Mouse (Mus musculus) heart, postnatal 25 days (tissue): ENCODE results near the gene Ctnnbip1. TPM values are rescaled to one million over a fixed set of nuclear protein-coding genes. Genes with fewer than 3 reads are reported as not detected.
"Not testable (repeated sequence)": the region's sequence is repeated elsewhere in the genome, so short reads cannot be mapped to it uniquely, and the experiment has no call there.

Experiments
- DNase-seq: peaks from one replicate; pipeline ENCODE4 v3.0.0; 2022; ENCODE audit warnings: low spot score
- intact Hi-C: fragments of 180-260 bp; cut with DNase I; formaldehyde crosslinking; loops from one replicate; pipeline ENCODE4 v1.15.1; 2025
- microRNA-seq: library from miRNA; unstranded; fragments of <30 nt; microRNA quantifications from one replicate; pipeline ENCODE4 v1.2.0, GENCODE M21; 2022
- total RNA-seq, 2 experiments: library from RNA; stranded (reverse); gene quantifications; 2 replicates each; pipeline ENCODE4 v1.2.3; 2021

Gene Ctnnbip1
- total RNA-seq, 2 experiments from 2014 or later = 33.0 to 35.4 TPM

GRCm38 (mm10) chr4:149607591-149608308 lies 89.7 kb downstream of the Ctnnbip1 start:
- intact Hi-C loops = loop anchor here (2.0 kb wide), 1 partner anchor 15 kb away; no protein-coding TSS in a partner anchor

GRCm38 (mm10) chr4:149608309-149608638 lies 90.2 kb downstream of the Ctnnbip1 start:
- intact Hi-C loops = no loop called here
- DNase-seq = no peak

More at GRCm38 (mm10) chr4:149607591-149608308, 89.7 kb downstream of the Ctnnbip1 start:
- no peak for DNase-seq

GRCm38 (mm10) chr4:149609256-149610025 lies 91.4 kb downstream of the Ctnnbip1 start:
- intact Hi-C loops = loop anchor here (10.0 kb wide), 1 partner anchor 455 kb away; no protein-coding TSS in a partner anchor
- no peak for DNase-seq

GRCm38 (mm10) chr4:149611376-149612044 lies 93.5 kb downstream of the Ctnnbip1 start:
- DNase-seq = no peak
- intact Hi-C loops = loop anchor here (1.0 to 10.0 kb wide), 2 partner anchors 62 to 457 kb away; no protein-coding TSS in a partner anchor

GRCm38 (mm10) chr4:149613497-149613896 lies 95.5 kb downstream of the Ctnnbip1 start:
- intact Hi-C loops = loop anchor here (10.0 kb wide), 1 partner anchor 459 kb away; no protein-coding TSS in a partner anchor
- not testable (repeated sequence) for DNase-seq

- DNase-seq = no peak
- intact Hi-C loops = loop anchor here (10.0 kb wide), 1 partner anchor 460 kb away; no protein-coding TSS in a partner anchor
Measured at GRCm38 (mm10) chr4:149614869-149615268, 96.8 kb downstream of the Ctnnbip1 start.

Small RNAs within 50 kb of the gene (microRNA-seq; reads per million reads assigned to microRNA genes)
- gene Mir5616 = 0.83 reads per million

Other genes starting within 250 kb of the Ctnnbip1 start
- 100 to 1,000 TPM; 149 to 151 TPM for gene Kif1b, start 210.5 kb upstream of the Ctnnbip1 start, total RNA-seq
- gene Ube4b, start 91.5 kb upstream of the Ctnnbip1 start, total RNA-seq = 10 to 100 TPM; 48.6 to 49.0 TPM
- gene Rbp7, start 63.3 kb upstream of the Ctnnbip1 start, total RNA-seq = 10 to 100 TPM; 54.3 to 65.7 TPM
- gene Tmem274, start 40.9 kb upstream of the Ctnnbip1 start, total RNA-seq = not detected
- gene Nmnat1, start 33.0 kb upstream of the Ctnnbip1 start, total RNA-seq = 10 to 100 TPM; 29.7 to 30.7 TPM
- 10 to 100 TPM; 55.2 to 64.3 TPM for gene Lzic, start 33.0 kb upstream of the Ctnnbip1 start, total RNA-seq
- 10 to 100 TPM; 80.7 to 84.0 TPM for gene Clstn1, start 68.2 kb downstream of the Ctnnbip1 start, total RNA-seq
- gene Pik3cd, start 184.3 kb downstream of the Ctnnbip1 start, total RNA-seq = 1 to 10 TPM; 4.0 to 4.3 TPM
- 10 to 100 TPM; 82.3 to 89.7 TPM for gene Tmem201, start 219.8 kb downstream of the Ctnnbip1 start, total RNA-seq